Mouse (Mus musculus): ENCODE measurements around the gene Gm3159. TPM values are rescaled to one million over a fixed set of nuclear protein-coding genes. Genes with fewer than 3 reads are reported as not detected.
"Not testable (repeated sequence)": the region's sequence is repeated elsewhere in the genome, so short reads cannot be mapped to it uniquely, and the experiment has no call there.

The Gm3159 gene
- not detected in 2 replicates for polyA plus RNA-seq (2015; fragmentation: Nextera tagmentation; extraction: Ambion mirVana)

GRCm38 (mm10) chr14:4397226-4397625 is at the start of gene Gm3159:
Gm3159 (plus strand) TSS chr14:4397526.
- not testable (repeated sequence) for H3K36me3 ChIP-seq (ENCODE audit: insufficient read depth, low read length); ATAC-seq (replicated peaks; ENCODE audit: low FRiP score, low read depth); H3K9me3 ChIP-seq (replicated peaks; ENCODE audit: low read length); H3K27me3 ChIP-seq (ENCODE audit: insufficient read depth, low read length); H3K9ac ChIP-seq (ENCODE audit: low read depth, low read length); H3K4me2 ChIP-seq (ENCODE audit: low read length); H3K4me1 ChIP-seq (replicated peaks; ENCODE audit: insufficient read depth, low read length); DNase-seq (ENCODE audit: low spot score); H3K4me3 ChIP-seq (replicated peaks; ENCODE audit: low read depth, low read length); H3K27ac ChIP-seq
- 92% methylated on average over 1 of the region's 3 CpGs for WGBS

GRCm38 (mm10) chr14:4368991-4369390 is 28.3 kb upstream of the Gm3159 start:
- not testable (repeated sequence) for H3K36me3 ChIP-seq (ENCODE audit: insufficient read depth, low read length); ATAC-seq (replicated peaks; ENCODE audit: low FRiP score, low read depth); H3K9me3 ChIP-seq (replicated peaks; ENCODE audit: low read length); H3K9ac ChIP-seq (ENCODE audit: low read depth, low read length); H3K4me3 ChIP-seq (replicated peaks; ENCODE audit: low read depth, low read length); DNase-seq (ENCODE audit: low spot score); H3K27ac ChIP-seq; H3K4me1 ChIP-seq (replicated peaks; ENCODE audit: insufficient read depth, low read length); H3K27me3 ChIP-seq (ENCODE audit: insufficient read depth, low read length); H3K4me2 ChIP-seq (ENCODE audit: low read length)
- 83% methylated on average over 3 of the region's 3 CpGs for WGBS

GRCm38 (mm10) chr14:4369691-4370090 is 27.6 kb upstream of the Gm3159 start:
- H3K36me3 ChIP-seq (ENCODE audit: insufficient read depth, low read length); H3K9me3 ChIP-seq (replicated peaks; ENCODE audit: low read length); DNase-seq (ENCODE audit: low spot score); H3K27me3 ChIP-seq (ENCODE audit: insufficient read depth, low read length); H3K4me3 ChIP-seq (replicated peaks; ENCODE audit: low read depth, low read length); H3K27ac ChIP-seq; ATAC-seq (replicated peaks; ENCODE audit: low FRiP score, low read depth); H3K9ac ChIP-seq (ENCODE audit: low read depth, low read length); H3K4me2 ChIP-seq (ENCODE audit: low read length); H3K4me1 ChIP-seq (replicated peaks; ENCODE audit: insufficient read depth, low read length): not testable (repeated sequence)
- 72% methylated on average over 3 of the region's 3 CpGs for WGBS

GRCm38 (mm10) chr14:4377871-4378270 is 19.5 kb upstream of the Gm3159 start:
- H3K27ac ChIP-seq; H3K27me3 ChIP-seq (ENCODE audit: insufficient read depth, low read length); H3K4me1 ChIP-seq (replicated peaks; ENCODE audit: insufficient read depth, low read length); H3K4me2 ChIP-seq (ENCODE audit: low read length); H3K9ac ChIP-seq (ENCODE audit: low read depth, low read length); H3K4me3 ChIP-seq (replicated peaks; ENCODE audit: low read depth, low read length); DNase-seq (ENCODE audit: low spot score); H3K36me3 ChIP-seq (ENCODE audit: insufficient read depth, low read length); H3K9me3 ChIP-seq (replicated peaks; ENCODE audit: low read length); ATAC-seq (replicated peaks; ENCODE audit: low FRiP score, low read depth): not testable (repeated sequence)

GRCm38 (mm10) chr14:4385606-4386005 is 11.7 kb upstream of the Gm3159 start:
- H3K4me3 ChIP-seq (replicated peaks; ENCODE audit: low read depth, low read length); H3K9me3 ChIP-seq (replicated peaks; ENCODE audit: low read length); H3K27me3 ChIP-seq (ENCODE audit: insufficient read depth, low read length); ATAC-seq (replicated peaks; ENCODE audit: low FRiP score, low read depth); DNase-seq (ENCODE audit: low spot score); H3K4me1 ChIP-seq (replicated peaks; ENCODE audit: insufficient read depth, low read length); H3K9ac ChIP-seq (ENCODE audit: low read depth, low read length); H3K4me2 ChIP-seq (ENCODE audit: low read length); H3K36me3 ChIP-seq (ENCODE audit: insufficient read depth, low read length); H3K27ac ChIP-seq: not testable (repeated sequence)

GRCm38 (mm10) chr14:4392841-4393530 is 4.3 kb upstream of the Gm3159 start:
- H3K36me3 ChIP-seq (ENCODE audit: insufficient read depth, low read length); ATAC-seq (replicated peaks; ENCODE audit: low FRiP score, low read depth): not testable (repeated sequence)
- 80% methylated on average over 2 of the region's 6 CpGs for WGBS

GRCm38 (mm10) chr14:4398624-4399023 is 1.3 kb downstream of the Gm3159 start:
- not testable (repeated sequence) for H3K27me3 ChIP-seq (ENCODE audit: insufficient read depth, low read length); H3K4me1 ChIP-seq (replicated peaks; ENCODE audit: insufficient read depth, low read length); H3K27ac ChIP-seq; H3K4me3 ChIP-seq (replicated peaks; ENCODE audit: low read depth, low read length); H3K9ac ChIP-seq (ENCODE audit: low read depth, low read length); ATAC-seq (replicated peaks; ENCODE audit: low FRiP score, low read depth); DNase-seq (ENCODE audit: low spot score); H3K36me3 ChIP-seq (ENCODE audit: insufficient read depth, low read length); H3K9me3 ChIP-seq (replicated peaks; ENCODE audit: low read length); H3K4me2 ChIP-seq (ENCODE audit: low read length)

More at GRCm38 (mm10) chr14:4392841-4393530, 4.3 kb upstream of the Gm3159 start:
- DNase-seq (ENCODE audit: low spot score); H3K27ac ChIP-seq; H3K9ac ChIP-seq (ENCODE audit: low read depth, low read length); H3K9me3 ChIP-seq (replicated peaks; ENCODE audit: low read length); H3K4me1 ChIP-seq (replicated peaks; ENCODE audit: insufficient read depth, low read length); H3K4me3 ChIP-seq (replicated peaks; ENCODE audit: low read depth, low read length); H3K4me2 ChIP-seq (ENCODE audit: low read length); H3K27me3 ChIP-seq (ENCODE audit: insufficient read depth, low read length): not testable (repeated sequence)

GRCm38 (mm10) chr14:4400115-4400789 is 2.9 kb downstream of the Gm3159 start:
- 85% methylated on average over 5 of the region's 5 CpGs for WGBS
- H3K4me3 ChIP-seq (replicated peaks; ENCODE audit: low read depth, low read length), result not testable (repeated sequence)

GRCm38 (mm10) chr14:4401245-4401644 is 3.9 kb downstream of the Gm3159 start:
- H3K4me3 ChIP-seq (replicated peaks; ENCODE audit: low read depth, low read length); DNase-seq (ENCODE audit: low spot score); H3K4me2 ChIP-seq (ENCODE audit: low read length); H3K36me3 ChIP-seq (ENCODE audit: insufficient read depth, low read length); ATAC-seq (replicated peaks; ENCODE audit: low FRiP score, low read depth); H3K9me3 ChIP-seq (replicated peaks; ENCODE audit: low read length); H3K4me1 ChIP-seq (replicated peaks; ENCODE audit: insufficient read depth, low read length); H3K27me3 ChIP-seq (ENCODE audit: insufficient read depth, low read length); H3K27ac ChIP-seq; H3K9ac ChIP-seq (ENCODE audit: low read depth, low read length): not testable (repeated sequence)
- 78% methylated on average over 5 of the region's 5 CpGs for WGBS

More at GRCm38 (mm10) chr14:4400115-4400789, 2.9 kb downstream of the Gm3159 start:
- ATAC-seq (replicated peaks; ENCODE audit: low FRiP score, low read depth); H3K4me2 ChIP-seq (ENCODE audit: low read length); H3K27ac ChIP-seq; H3K9ac ChIP-seq (ENCODE audit: low read depth, low read length); H3K36me3 ChIP-seq (ENCODE audit: insufficient read depth, low read length); H3K4me1 ChIP-seq (replicated peaks; ENCODE audit: insufficient read depth, low read length); H3K27me3 ChIP-seq (ENCODE audit: insufficient read depth, low read length); H3K9me3 ChIP-seq (replicated peaks; ENCODE audit: low read length); DNase-seq (ENCODE audit: low spot score): not testable (repeated sequence)
